Mouse (Mus musculus): ENCODE measurements at regions not wholly inside any gene's neighbourhood (a gene's known extent, or its start where the extent isn't known, plus 50 kb on each side); places are given as distances from the start of the nearest gene placed in this dataset.

DNA sequence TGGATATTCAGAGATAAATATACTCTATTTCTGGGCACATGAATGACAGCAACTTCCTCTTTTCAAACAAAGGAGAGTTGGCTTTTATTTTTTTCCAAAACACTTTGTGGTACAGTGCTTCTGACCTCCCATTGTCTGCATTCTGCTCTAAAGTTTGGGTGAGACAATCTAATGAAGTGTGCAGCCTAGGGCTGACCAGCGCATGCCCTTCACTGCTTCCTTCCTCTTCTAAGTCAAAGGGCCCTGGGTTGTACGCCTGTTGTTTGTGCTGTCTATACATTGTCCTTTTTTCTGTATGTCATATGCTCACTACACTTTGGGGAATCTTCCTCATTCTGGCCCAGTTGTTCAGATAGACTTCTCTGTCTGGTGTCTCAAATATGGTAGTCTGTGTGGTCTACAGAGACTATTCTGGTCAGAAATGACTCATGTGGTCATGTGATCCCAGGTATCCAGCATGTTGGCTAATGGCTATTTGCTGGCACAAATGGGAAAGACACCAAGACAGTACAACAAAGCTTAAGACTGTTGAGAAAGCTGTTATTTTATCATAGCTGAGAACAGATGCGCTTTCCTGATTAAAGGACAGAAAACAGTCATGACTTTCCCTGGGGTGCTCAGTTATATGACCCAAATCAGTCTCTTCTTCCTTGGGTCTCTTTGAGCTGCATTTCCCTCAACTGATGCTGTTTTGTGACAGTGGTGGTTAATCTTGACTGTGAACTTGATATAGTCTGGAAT, 151.4 kb upstream of the Marcks start:
- no peak for DNase-seq (ENCODE audit: low spot score in 2 of 2)

DNA sequence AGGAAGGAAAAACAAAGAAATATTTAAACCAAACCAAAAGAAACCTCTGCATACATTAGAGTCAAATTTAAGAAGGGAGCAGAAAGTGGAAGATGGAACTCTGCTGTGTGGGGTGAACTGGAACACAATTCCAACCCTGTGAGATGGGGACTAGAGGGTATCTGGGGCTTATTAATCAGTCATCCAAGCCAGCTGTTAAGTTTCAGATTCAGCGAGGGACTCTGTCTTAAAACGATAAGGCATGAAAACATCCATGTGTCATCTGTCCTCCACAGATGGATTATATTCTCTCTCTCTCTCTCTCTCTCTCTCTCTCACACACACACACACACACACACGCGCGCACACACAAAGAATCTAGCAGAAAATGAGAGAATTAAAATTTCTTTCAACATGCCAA, 147.6 kb upstream of the Marcks start:
- DNase-seq (ENCODE audit: low spot score in 2 of 2), result no peak

DNA sequence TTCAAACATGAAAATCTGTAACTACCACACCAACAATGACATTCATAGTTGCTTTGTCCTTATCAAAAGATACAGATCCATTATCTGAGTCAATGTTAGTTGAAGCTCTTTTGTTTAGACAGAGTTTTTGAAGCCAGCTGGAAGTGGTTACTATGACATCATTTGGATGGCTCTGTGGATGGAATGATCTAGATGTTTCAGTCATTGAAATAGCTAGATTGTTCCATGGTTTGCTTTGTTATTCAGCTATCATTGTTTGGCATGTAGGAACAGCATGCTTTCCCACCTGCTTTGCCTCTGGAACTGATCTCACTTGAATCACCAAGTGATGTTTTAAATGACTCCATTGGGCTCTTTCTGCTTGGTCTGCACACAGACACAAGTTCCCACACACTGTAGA, 144.2 kb upstream of the Marcks start:
- peak in 1 of 2 experiments; percentile 12 for DNase-seq (ENCODE audit: low spot score in 2 of 2)

DNA sequence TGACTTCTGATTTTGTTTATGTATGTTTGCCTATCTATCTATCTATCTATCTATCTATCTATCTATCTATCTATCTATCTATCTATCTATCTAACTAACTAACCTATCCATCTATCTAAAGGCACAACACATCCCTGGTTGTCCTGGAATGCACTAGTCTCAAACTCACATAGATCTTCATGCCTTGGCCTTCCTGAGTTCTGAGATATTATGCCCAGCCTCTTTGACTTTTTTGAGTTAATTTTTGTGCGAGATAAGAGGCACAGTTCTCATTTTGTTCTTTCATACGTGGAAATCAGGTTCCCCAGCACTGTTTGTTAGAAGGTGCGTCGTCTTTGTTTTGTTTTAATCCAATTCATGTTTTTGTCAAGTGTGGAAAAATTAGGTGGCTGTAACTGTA, 142.1 kb upstream of the Marcks start:
- DNase-seq (ENCODE audit: low spot score in 2 of 2), result no peak

DNA sequence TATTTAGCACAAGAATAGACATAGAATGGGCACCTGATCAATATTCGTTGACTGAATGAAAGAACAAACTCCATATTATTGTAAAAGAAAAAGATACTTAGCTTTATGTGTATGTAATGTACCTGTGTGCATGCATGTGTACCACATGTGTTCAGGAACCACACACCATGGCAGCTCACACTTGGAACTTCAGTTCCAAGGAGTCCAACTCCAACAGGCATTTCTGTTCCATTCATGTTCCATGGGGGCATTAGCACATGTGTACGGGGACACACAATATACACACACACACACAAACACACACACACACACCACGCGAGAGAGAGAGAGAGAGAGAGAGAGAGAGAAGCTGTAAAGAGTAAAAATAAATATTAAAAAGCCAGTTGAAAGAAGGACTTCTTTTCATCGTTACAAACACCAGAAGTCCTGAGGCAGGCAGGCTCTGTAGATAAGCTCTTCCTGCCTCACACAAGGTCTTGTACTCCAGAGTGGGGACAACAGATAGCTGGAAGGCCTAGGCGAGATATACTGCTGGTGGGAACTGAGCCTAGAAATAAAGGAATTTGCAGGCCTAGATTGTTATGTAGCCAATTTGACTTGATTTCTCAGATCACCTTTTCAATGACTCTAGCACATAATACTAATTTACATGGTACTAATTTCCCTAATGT, 141.6 kb upstream of the Marcks start:
- DNase-seq (ENCODE audit: low spot score in 2 of 2), result no peak

DNA sequence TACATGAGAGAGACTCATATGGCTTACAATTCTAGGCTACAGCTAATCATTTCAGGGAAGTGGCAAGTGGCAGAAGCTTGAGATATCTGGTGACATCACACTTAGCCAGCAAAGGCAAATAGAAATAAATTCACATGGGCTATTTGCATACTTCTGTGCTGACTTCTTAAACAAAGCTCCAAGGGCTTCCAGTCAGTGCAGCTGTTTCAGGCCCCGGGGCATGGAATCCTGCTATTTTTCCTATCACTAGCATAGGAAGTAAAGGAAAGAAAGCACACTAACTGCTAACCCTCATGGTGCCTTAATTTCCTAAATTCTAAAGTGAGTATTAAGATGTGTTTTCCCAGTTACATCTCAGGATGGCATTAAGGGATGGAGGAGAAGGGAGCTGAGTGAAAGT, 140.6 kb upstream of the Marcks start:
- no peak for DNase-seq (ENCODE audit: low spot score in 2 of 2)

DNA sequence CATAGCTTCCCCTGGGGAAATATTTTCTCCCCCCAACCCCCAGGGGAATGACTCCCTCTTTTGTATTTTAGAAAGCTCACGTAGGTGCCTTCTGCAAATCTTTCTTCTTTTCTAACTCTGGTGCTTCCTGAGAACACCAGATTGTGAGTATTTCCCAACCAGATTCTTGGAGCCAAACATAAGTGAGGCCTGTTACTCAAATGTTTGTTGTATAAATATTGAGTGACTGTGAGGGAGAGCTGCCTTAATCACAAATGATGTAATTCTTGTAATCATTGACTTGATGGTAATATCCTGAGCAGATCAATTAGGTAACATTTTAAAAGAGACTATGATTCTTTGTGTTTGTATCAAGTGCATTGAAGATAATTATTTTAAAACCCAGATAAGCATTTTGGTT, 137.1 kb upstream of the Marcks start:
- DNase-seq (ENCODE audit: low spot score in 2 of 2), result peak in 1 of 2 experiments; percentile 20

DNA sequence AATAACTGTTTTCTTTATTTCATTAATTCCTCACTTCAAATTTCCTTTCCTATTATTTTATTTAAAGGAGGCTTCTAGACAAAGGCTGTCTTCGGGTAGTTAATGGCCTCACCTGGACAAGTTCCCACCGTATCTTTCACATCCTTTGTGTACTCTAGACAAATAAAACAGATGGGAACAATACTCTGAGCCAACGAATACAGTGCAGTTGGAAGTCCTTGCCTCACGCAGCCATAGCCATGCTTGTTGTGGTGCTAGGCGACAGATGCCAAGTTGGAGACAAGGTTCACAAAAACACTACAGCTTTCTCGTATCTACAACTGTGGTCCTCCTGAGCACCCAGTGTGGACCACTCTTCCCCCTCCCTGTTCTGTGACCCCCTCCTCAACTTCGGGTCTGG, 136.6 kb upstream of the Marcks start:
- DNase-seq (ENCODE audit: low spot score in 2 of 2), result no peak

DNA sequence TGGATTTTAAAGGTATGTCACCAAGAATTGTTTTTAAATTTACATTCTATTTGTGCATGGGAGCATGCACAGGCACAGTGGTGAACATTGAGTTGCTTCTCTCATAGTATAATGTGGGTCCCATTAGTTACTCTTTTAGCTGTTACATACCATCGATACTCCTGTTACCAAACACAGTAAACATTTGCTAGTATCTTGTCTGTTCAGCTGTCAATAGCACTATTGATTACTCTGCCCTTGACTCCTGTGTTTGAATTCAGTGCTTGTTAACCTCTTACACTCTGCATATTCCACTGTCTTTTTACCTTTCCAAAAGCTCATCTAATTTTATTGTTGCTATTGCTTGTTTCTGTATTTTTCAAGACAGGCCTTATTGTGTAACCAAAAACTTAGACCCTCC, 133.2 kb upstream of the Marcks start:
- DNase-seq (ENCODE audit: low spot score in 2 of 2), result no peak

DNA sequence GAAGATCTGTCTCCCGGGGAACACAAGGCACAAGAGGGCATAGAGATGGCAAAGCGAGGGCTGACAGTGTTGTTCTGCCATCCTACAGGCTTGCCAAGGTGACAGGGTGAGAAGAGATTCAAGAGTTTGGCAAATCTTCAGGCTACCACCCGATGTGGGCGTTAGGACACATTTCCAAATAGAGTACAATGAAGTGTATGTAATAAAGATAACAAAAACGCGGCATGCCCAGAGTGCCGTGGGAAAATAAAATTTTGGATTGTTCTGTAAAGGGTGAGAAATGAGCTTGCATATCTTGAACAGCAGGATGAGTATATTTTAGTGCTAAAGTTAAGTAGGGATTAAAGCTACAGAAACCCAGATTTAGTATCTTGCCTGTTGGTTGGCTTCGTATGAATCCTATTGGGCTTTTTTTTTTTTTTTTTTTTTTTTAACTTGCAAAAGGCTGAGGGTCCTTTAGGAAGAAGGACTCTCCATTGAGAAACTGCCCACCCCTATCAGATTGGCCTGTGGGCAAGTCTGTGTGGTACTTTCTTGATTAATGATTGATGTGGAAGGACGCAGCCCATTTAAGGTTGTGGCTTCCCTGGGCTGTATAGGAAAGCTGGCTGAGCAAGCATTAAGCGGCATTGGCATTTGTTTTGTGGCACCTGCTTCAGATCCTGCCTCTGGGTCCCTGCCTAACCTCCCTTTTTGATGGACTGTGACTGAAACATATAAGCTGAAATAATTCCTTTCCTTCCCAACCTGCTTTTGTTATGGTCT, 131.7 kb upstream of the Marcks start:
- no peak for DNase-seq (ENCODE audit: low spot score in 2 of 2)

DNA sequence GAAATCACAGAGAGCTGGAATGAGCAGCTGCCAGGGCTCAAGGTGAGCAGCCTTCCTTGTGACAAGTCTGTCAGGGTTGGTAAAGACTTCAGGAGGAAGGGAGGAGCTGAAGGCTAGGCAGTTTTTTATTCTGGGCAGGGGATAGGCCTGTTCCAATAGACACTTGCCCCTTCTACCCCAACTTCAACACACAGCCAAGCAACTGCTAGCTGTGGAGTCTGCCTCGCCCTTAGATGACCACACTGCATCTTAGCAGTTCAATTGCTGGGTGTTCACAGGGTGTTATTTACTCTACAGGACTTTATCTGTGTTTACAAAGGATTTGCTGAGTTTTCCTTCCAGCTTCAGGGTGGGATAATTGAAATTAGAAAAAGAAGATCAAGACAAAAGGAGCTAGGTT, 128.2 kb upstream of the Marcks start:
- DNase-seq (ENCODE audit: low spot score in 2 of 2), result no peak

DNA sequence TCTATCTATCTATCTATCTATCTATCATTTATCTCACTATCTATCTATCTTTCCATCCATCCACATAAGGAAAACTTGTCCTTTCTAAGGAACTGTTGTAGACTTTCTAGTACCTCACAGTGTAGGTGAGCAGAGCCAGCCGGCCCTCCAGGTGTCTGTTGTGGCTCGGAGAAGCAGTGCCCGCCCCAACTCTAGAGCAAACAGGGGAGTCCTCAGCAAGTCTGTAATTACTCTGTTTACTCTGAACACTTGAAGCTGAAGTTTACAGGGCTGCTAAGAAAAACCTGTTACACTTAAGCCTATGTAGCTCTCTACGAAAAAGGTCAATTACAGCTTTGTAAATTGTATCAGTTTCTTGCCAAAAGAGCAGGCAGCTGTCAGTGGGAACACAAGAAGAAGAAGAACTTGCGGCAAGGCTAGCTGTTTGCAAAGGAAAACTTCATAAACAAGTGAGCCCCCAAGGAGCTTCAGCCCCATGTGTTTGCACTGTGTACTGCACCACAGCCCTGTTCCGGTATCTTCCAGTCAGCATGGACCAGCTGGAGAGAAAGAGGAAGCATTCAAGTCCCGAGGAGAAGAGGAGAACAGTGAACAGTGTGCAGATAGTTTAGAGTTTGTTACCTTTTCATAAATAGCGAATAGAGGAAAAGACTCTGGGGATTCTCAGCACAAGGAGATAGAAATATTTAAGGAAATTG, 122.2 kb upstream of the Marcks start:
- peak in 1 of 2 experiments; percentile 9 for DNase-seq (ENCODE audit: low spot score in 2 of 2)

DNA sequence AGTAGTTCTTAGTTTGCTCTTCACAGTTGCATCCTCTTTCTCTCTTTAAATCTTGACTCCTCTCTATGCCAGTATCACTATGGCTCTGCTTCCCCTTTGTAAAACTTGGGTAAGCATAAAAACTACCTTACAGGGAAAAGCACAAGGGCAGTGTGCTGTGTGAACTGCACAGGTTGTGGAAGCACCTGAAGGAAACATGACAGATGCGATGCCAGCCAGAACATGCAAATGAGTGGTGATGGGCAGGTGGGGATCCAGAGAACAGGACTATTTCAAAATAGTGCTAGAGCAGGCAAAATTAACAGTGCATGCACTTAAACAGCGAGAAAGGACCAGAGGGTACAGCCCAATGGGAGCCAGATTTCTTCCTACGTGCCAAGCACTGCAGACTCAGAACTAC, 120.5 kb upstream of the Marcks start:
- no peak for DNase-seq (ENCODE audit: low spot score in 2 of 2)

DNA sequence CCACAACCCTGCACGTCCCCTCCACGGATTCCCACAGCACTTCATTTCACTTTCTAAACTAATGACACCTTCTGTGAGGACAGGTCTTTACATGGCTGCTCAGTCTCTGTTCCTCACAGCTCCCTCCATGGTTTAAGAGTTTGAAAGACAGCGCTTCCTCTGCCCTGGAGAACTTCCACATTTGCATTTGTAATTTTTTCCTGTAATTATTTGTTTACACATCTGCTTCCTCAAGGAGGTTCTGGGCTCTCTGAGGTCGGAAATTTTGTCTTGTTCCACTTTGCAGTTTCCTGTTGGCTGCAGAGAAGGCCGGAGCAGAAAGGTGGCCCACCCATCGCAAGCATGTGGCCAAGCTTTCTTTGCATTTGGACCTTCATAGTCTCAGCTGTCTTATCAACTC, 118.8 kb upstream of the Marcks start:
- no peak for DNase-seq (ENCODE audit: low spot score in 2 of 2)

DNA sequence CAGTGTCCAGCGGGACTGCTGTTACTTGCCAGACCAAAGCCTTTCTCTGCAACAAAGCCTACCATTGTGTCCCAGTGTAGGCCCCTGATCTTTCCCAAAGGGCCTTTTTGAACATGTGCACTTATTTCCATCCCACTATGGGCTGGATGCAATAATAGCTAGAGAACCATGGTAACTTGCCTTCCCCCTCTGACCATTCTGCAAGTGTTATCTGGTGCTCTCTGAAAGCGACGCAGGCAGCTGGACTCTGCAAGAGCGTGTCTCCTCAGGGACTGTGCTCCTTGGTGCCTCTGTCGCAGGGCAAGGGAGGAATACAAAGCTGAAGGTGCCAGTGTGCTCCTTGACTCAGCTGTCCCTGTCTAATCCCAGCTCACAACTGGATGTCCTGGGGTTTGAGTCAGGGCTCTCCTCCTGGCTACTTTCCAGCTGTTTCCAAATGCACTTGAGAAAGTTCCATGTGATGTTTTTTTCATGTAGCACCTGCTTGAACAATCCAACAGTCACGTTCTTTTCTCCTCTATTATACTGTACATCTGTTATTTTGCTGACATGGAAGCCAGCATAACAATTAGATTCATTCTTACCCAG, 112.3 kb upstream of the Marcks start:
- no peak for DNase-seq (ENCODE audit: low spot score in 2 of 2)

DNA sequence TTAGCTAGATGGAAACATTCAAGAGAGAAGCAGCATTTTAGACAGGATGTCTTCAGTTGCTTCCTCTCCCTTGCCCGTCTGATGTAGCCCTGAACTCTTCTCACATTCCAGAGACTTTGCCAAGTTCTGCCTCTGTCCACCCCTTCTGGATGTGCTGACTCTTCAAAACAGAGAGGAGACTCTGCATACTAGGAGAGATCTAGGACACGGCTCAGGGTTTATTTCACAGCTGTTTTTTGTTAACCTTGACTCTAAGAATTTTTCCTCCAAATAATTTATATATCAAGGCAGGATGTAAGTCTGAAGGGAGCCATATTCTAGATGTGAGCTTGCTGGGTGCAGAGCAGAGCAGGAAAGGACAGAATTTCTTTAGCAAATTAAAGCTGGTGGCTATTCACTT, 111.4 kb upstream of the Marcks start:
- DNase-seq (ENCODE audit: low spot score in 2 of 2), result no peak

DNA sequence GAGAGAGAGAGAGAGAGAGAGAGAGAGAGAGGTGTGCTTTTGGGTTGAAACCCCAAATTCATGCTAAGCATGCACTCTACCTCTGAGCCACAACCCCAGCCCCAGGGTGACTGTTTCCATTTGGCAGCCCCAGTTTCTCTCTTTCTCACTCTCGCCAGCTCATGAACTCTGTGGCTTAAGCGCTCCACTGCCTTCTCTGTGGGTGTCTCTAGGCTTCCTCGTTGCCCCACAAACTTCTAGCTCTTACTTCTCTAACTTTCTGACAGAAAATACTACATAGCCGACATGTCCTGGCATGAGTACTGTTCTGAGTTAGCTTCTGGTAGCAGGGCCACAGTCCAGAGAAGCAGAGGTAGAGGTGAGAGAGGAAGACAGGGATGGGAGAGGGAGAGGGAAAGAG, 110.8 kb upstream of the Marcks start:
- no peak for DNase-seq (ENCODE audit: low spot score in 2 of 2)

DNA sequence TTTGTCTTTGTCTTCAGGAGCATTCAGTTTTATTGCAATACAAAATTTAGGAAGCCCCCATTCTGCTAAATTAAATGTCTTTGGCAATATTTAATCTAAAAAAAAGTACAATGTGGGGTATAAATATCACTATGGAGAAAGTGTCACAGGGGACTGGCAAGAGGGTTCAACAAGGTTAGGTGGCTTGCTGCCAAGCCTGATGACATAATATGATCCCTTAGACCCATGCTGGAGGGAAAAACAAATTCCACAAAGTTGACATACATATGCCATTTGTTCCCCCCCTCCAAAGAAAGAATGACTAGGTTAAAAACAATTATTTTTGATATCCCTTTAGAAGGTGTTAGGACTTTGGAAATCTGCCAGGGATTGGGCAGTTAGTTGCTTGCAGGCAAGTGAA, 108.4 kb upstream of the Marcks start:
- DNase-seq (ENCODE audit: low spot score in 2 of 2), result no peak

DNA sequence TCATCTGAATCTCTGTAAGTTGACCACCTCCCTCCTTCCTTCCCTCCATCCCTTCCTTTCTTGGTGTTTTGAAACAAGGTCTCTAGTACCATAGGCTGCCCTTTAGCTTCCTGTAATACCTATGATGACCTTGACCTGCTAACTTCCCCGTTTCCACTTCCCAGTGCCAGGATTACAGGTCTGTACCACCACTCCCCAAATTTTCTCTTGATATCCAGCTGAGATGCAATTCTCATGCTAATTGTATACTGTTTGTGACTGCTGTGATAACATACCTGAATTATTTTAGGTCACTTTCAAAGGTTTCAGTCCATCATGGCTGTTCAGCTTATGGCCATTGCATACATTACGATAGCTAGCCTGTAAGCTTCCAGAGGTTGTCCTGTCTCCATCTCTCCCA, 104.4 kb upstream of the Marcks start:
- DNase-seq (ENCODE audit: low spot score in 2 of 2), result no peak

DNA sequence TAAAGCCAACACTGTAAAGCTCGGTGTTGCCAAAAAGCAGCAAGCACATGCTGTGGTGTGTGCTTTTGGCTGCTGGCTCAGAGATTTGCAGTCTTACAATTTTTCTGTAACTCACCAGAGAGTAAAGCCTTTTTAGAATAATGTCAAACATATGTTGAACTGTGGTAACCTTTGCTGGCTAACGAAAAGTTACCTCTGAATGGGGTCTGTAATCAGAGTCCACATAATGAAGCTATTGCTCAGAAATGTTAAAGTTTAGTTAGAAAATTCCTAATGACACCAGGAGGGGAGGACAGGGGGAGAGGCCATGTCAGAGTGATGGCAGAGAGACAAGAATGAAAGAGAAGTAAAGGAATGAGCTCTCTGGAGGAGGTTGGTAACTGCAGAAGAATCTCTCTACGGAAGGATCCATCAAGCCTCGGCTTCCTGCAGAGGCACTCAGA, 103.1 kb upstream of the Marcks start:
- DNase-seq (ENCODE audit: low spot score in 2 of 2), result no peak

DNA sequence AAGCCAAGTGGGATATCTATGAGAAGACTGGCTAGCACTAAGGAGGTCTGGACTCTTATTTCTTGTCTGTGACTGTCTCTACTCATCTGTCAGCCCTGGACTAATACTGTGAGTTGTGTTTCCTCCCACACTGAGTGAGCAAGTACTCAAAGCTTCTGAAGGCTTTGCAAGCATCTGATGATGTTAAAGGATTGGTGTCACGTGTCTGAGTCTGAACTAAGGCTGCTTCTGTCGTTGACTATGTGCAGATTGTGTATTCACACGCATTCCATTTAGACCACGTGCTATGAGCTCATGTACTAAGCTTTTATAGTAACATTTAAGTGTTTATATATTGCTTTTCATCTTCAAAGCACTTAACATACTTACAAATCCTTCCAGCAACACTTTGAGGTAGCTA, 101.9 kb upstream of the Marcks start:
- no peak for DNase-seq (ENCODE audit: low spot score in 2 of 2)

All from layer of hippocampus, adult 18-20 months (tissue).